Mouse (Mus musculus) lung, postnatal 0 days (tissue): ENCODE data around the gene Iqce.

Source experiments
- CTCF ChIP-seq: IDR thresholded peaks from 2 replicates; pipeline ENCODE4 v1.5.1; 2016; ENCODE audit warnings: antibody characterized with exemption, mild to moderate bottlenecking
- EP300 ChIP-seq: IDR thresholded peaks from 2 replicates; pipeline ENCODE4 v1.6.1; 2016; ENCODE audit warnings: antibody characterized with exemption, mild to moderate bottlenecking, control low read depth

- TF ChIP-seq CTCF (no peak), EP300 (no peak)
Measured at GRCm38 (mm10) chr5:140731040-140731797, 29.0 kb upstream of the Iqce start.
